Mouse (Mus musculus) liver, postnatal 0 days (tissue): ENCODE results near the gene Cxcl17.

Experiments used
- CTCF ChIP-seq: sonication (generic); IDR thresholded peaks from 2 replicates; pipeline ENCODE4 v1.5.1; 2016; ENCODE audit warnings: antibody characterized with exemption, low read depth
- EP300 ChIP-seq: IDR thresholded peaks from 2 replicates; pipeline ENCODE4 v1.6.1; 2016; ENCODE audit warnings: antibody characterized with exemption, low read depth, mild to moderate bottlenecking

- no peak for TF ChIP-seq CTCF
- TF ChIP-seq EP300: no peak
Observed at GRCm38 (mm10) chr7:25393451-25394210, 19.1 kb downstream of the Cxcl17 start.
